Mouse (Mus musculus) liver, embryonic 14.5 days (tissue): ENCODE measurements at regions not wholly inside any gene's neighbourhood (a gene's known extent, or its start where the extent isn't known, plus 50 kb on each side); places are given as distances from the start of the nearest gene placed in this dataset.

Source experiments
- CTCF ChIP-seq: IDR thresholded peaks from 2 replicates; pipeline ENCODE4 v1.5.1; 2016; ENCODE audit warnings: antibody characterized with exemption, low read depth, control low read depth
- EP300 ChIP-seq: IDR thresholded peaks from 2 replicates; pipeline ENCODE4 v1.6.1; 2016; ENCODE audit warnings: antibody characterized with exemption, low read depth

- TF ChIP-seq CTCF (no peak), EP300 (no peak)
Observed at GRCm38 (mm10) chr15:96153489-96153888, 133.8 kb upstream of the Arid2 start.
